26 mouse cellular contexts compared by ENCODE assay signal in genomic region chr15:26022636-26023035, GRCm38 (mm10).
"Had no signal": no experiment of that assay in that cellular context is flagged by ENCODE, and none has a peak within 500 bp of the region (broad histone marks: within the 10 kb centered on the region; RNA-seq: fewer than 3 reads in every experiment).

No protein-coding gene starts in this region.

- H3K9me3 ChIP-seq: embryonic facial prominence, embryonic 12.5 days; embryonic facial prominence, embryonic 13.5 days; embryonic facial prominence, embryonic 15.5 days; forebrain, embryonic 10.5 days; forebrain, embryonic 12.5 days; forebrain, embryonic 13.5 days; forebrain, embryonic 15.5 days had no signal

- H3K27me3 ChIP-seq: embryonic facial prominence, embryonic 12.5 days; embryonic facial prominence, embryonic 13.5 days; embryonic facial prominence, embryonic 15.5 days; forebrain, embryonic 13.5 days; forebrain, embryonic 15.5 days had no signal

- H3K9ac ChIP-seq: embryonic facial prominence, embryonic 12.5 days; embryonic facial prominence, embryonic 13.5 days; embryonic facial prominence, embryonic 15.5 days; forebrain, embryonic 12.5 days; forebrain, embryonic 13.5 days; forebrain, embryonic 15.5 days; forebrain, postnatal 0 days had no signal

- H3K36me3 ChIP-seq: embryonic facial prominence, embryonic 12.5 days; embryonic facial prominence, embryonic 13.5 days; embryonic facial prominence, embryonic 15.5 days; forebrain, embryonic 10.5 days; forebrain, embryonic 12.5 days; forebrain, embryonic 15.5 days had no signal

- H3K4me3 ChIP-seq: embryonic facial prominence, embryonic 12.5 days; embryonic facial prominence, embryonic 13.5 days; embryonic facial prominence, embryonic 15.5 days; erythroblast, embryonic 14.5 days; forebrain, embryonic 10.5 days; forebrain, embryonic 12.5 days; forebrain, embryonic 13.5 days; forebrain, embryonic 15.5 days; gastrocnemius, adult 2 months; heart, adult 2 months had no signal

- H3K4me2 ChIP-seq: embryonic facial prominence, embryonic 12.5 days; embryonic facial prominence, embryonic 13.5 days; embryonic facial prominence, embryonic 15.5 days; forebrain, embryonic 12.5 days; forebrain, embryonic 13.5 days; forebrain, embryonic 15.5 days had no signal

- H3K27ac ChIP-seq: embryonic facial prominence, embryonic 12.5 days; embryonic facial prominence, embryonic 13.5 days; embryonic facial prominence, embryonic 15.5 days; forebrain, embryonic 10.5 days; forebrain, embryonic 12.5 days; forebrain, embryonic 13.5 days; forebrain, embryonic 15.5 days; gastrocnemius, adult 2 months; heart, adult 2 months had no signal

- H3K4me1 ChIP-seq: embryonic facial prominence, embryonic 12.5 days; embryonic facial prominence, embryonic 13.5 days; embryonic facial prominence, embryonic 15.5 days; forebrain, embryonic 12.5 days had no signal

- DNase-seq: cerebellum, adult 18-20 months; cerebellum, adult 2 months; cerebellum, adult 8-10 months; cerebellum, adult 9-10 months; cerebellum, adult 9-11 months; cerebellum, postnatal 10 days; cerebellum, postnatal 14 days; cerebellum, postnatal 25 days; cerebellum, postnatal 36 days; embryo, embryonic 11 days; forebrain, postnatal 0 days; gastrocnemius, adult 2 months; gastrocnemius, postnatal 10 days; gastrocnemius, postnatal 14 days; gastrocnemius, postnatal 25 days; gastrocnemius, postnatal 36 days; heart, adult 18-20 months; heart, adult 2 months had no signal
